Mouse (Mus musculus) spleen, postnatal 36 days (tissue): ENCODE results near the gene Kcnk5.
A peak's percentile ranks its signal among the peaks of the same experiment; 100 is the strongest.

Experiments used
- DNase-seq, 2 experiments: peaks; one replicate each; pipeline ENCODE4 v3.0.0; 2022; ENCODE audit warnings: low spot score in 2 of 2, mixed read lengths in 1 of 2

Gene Kcnk5

GRCm38 (mm10) chr14:20181466-20181921 lies at the start of gene Kcnk5:
Gene Kcnk5, minus strand, starts transcription at chr14:20181809.
- DNase-seq = peak; percentile 87 to 90

- no peak for DNase-seq
These were observed 48.5 kb upstream of the Kcnk5 start for GRCm38 (mm10) chr14:20230063-20230491.

GRCm38 (mm10) chr14:20229437-20229836 lies 47.8 kb upstream of the Kcnk5 start:
- no peak for DNase-seq

- no peak for DNase-seq
These were observed 46.7 kb upstream of the Kcnk5 start for GRCm38 (mm10) chr14:20228336-20228735.

- no peak for DNase-seq
These were observed 45.4 kb upstream of the Kcnk5 start for GRCm38 (mm10) chr14:20226982-20227381.

- DNase-seq = no peak
These were observed 44.9 kb upstream of the Kcnk5 start for GRCm38 (mm10) chr14:20226488-20226887.

GRCm38 (mm10) chr14:20225525-20225924 lies 43.9 kb upstream of the Kcnk5 start:
- no peak for DNase-seq

GRCm38 (mm10) chr14:20224576-20225218 lies 43.1 kb upstream of the Kcnk5 start:
- no peak for DNase-seq

- DNase-seq = no peak
These were observed 42.6 kb upstream of the Kcnk5 start for GRCm38 (mm10) chr14:20224163-20224562.

GRCm38 (mm10) chr14:20223253-20223652 lies 41.6 kb upstream of the Kcnk5 start:
- DNase-seq = no peak

GRCm38 (mm10) chr14:20221083-20221482 lies 39.5 kb upstream of the Kcnk5 start:
- DNase-seq = no peak

- no peak for DNase-seq
These were observed 38.2 kb upstream of the Kcnk5 start for GRCm38 (mm10) chr14:20219849-20220248.

- no peak for DNase-seq
These were observed 35.8 kb upstream of the Kcnk5 start for GRCm38 (mm10) chr14:20217299-20217864.

GRCm38 (mm10) chr14:20216561-20217298 lies 35.1 kb upstream of the Kcnk5 start:
- no peak for DNase-seq

GRCm38 (mm10) chr14:20215826-20216225 lies 34.2 kb upstream of the Kcnk5 start:
- no peak for DNase-seq

GRCm38 (mm10) chr14:20214125-20214524 lies 32.5 kb upstream of the Kcnk5 start:
- no peak for DNase-seq

GRCm38 (mm10) chr14:20211754-20212601 lies 30.4 kb upstream of the Kcnk5 start:
- no peak for DNase-seq

- no peak for DNase-seq
These were observed 28.3 kb upstream of the Kcnk5 start for GRCm38 (mm10) chr14:20209926-20210325.

- DNase-seq = no peak
These were observed 26.8 kb upstream of the Kcnk5 start for GRCm38 (mm10) chr14:20208435-20208834.

- no peak for DNase-seq
These were observed 24.1 kb upstream of the Kcnk5 start for GRCm38 (mm10) chr14:20205747-20206146.

GRCm38 (mm10) chr14:20203301-20203700 lies 21.7 kb upstream of the Kcnk5 start:
- no peak for DNase-seq

GRCm38 (mm10) chr14:20202655-20203181 lies 21.1 kb upstream of the Kcnk5 start:
- DNase-seq = no peak
